Comparison of ENCODE assay signal across 10 mouse cellular contexts in the genomic region with DNA sequence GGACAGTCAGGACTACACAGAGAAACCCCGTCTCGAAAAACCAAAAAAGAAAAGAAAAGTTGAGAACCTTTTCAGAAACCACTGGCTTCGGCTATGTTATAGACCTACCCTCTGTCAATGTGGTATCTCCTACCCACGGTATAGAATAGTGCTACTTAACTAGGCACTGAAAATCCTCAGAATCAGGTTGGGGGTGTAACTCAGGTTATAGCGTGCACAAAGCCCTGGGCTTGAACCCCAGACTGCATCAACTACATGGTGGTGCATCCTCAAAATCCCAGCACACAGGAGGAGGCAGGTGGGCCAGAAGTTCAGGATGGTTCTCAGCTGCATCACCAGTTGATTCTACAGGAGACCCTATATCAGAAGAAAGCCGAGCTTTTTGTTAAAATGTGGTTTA. TPM values are rescaled to one million over a fixed set of nuclear protein-coding genes. Genes with fewer than 3 reads are reported as not detected.
DNase-seq lines count a peak whose midpoint lies in the region; ATAC-seq and TF ChIP-seq lines count a peak whose summit lies in the region.
"Had no signal": no experiment of that assay in that cellular context is flagged by ENCODE, and none has a peak within 500 bp of the region (broad histone marks: within the 10 kb centered on the region; RNA-seq: fewer than 3 reads in every experiment).

No protein-coding gene starts in this region.

- no peak for TF ChIP-seq CTCF in layer of hippocampus, adult 2 months (conservative IDR thresholded peaks at IDR 0.05)
- TF ChIP-seq CTCF in midbrain, postnatal 0 days (IDR thresholded peaks at IDR 0.05) = no peak

- DNase-seq in layer of hippocampus, adult 2 months (ENCODE audit: low spot score in 2 of 2) = no peak
- DNase-seq in layer of hippocampus, postnatal 10 days (ENCODE audit: low spot score in 2 of 2) = no peak
- DNase-seq in limb, embryonic 10.5 days (ENCODE audit: low spot score) = no peak
- no peak for DNase-seq in midbrain, postnatal 0 days (ENCODE audit: low spot score)
- no peak for DNase-seq in gastrocnemius, postnatal 36 days
- no peak for DNase-seq in layer of hippocampus, postnatal 25 days (ENCODE audit: extremely low spot score in 1 of 2, low spot score in 1 of 2)
- no peak for DNase-seq in ovary, postnatal 10 days (ENCODE audit: low spot score)

- peak overlapping the region; percentile 73 for H3K4me2 ChIP-seq in embryonic facial prominence, embryonic 15.5 days (replicated peaks)
- peak overlapping the region; percentile 87; the same call in 1 of the 2 replicates for H3K4me2 ChIP-seq in midbrain, postnatal 0 days (ENCODE audit: low read depth, low read length, poor library complexity, severe bottlenecking)

- 0 out of 2 replicates have a peak overlapping the region, but pooled peaks have one; percentile 95 for H3K27ac ChIP-seq in layer of hippocampus, adult 2 months
- peak overlapping the region; percentile 94 for H3K27ac ChIP-seq in embryonic facial prominence, embryonic 15.5 days (replicated peaks)
- peak overlapping the region; percentile 98; the same call in 1 of the 2 replicates for H3K27ac ChIP-seq in limb, embryonic 10.5 days
- H3K27ac ChIP-seq in midbrain, postnatal 0 days (ENCODE audit: low read depth, low read length) = no peak overlapping the region

- no peaks in the 10 kb centered on the region for H3K27me3 ChIP-seq in embryonic facial prominence, embryonic 15.5 days
- no peaks in the 10 kb centered on the region for H3K27me3 ChIP-seq in limb, embryonic 10.5 days (ENCODE audit: low read depth, poor library complexity, severe bottlenecking)
- H3K27me3 ChIP-seq in midbrain, postnatal 0 days (ENCODE audit: insufficient read depth, low read length) = no peaks in the 10 kb centered on the region

- H3K36me3 ChIP-seq in embryonic facial prominence, embryonic 15.5 days = no peaks in the 10 kb centered on the region
- H3K36me3 ChIP-seq in limb, embryonic 10.5 days = peaks cover 9% of the 10 kb centered on the region
- no peaks in the 10 kb centered on the region for H3K36me3 ChIP-seq in midbrain, postnatal 0 days (ENCODE audit: insufficient read depth, low read length)

- H3K4me1 ChIP-seq in embryonic facial prominence, embryonic 15.5 days = peaks cover 57% of the 10 kb centered on the region
- H3K4me1 ChIP-seq in limb, embryonic 10.5 days = peaks cover 60% of the 10 kb centered on the region
- H3K4me1 ChIP-seq in midbrain, postnatal 0 days (ENCODE audit: insufficient read depth, low read length) = peaks cover 15% of the 10 kb centered on the region

- no peaks in the 10 kb centered on the region for H3K9me3 ChIP-seq in embryonic facial prominence, embryonic 15.5 days (replicated peaks)
- no peaks in the 10 kb centered on the region for H3K9me3 ChIP-seq in limb, embryonic 10.5 days (replicated peaks)
- no peaks in the 10 kb centered on the region for H3K9me3 ChIP-seq in midbrain, postnatal 0 days (ENCODE audit: low read length)

- 87% methylated on average over 6 of the region's 6 CpGs for WGBS in embryonic facial prominence, embryonic 15.5 days
- 94% methylated on average over 6 of the region's 6 CpGs for WGBS in limb, embryonic 10.5 days
- over 99% methylated on average over 6 of the region's 6 CpGs for WGBS in midbrain, postnatal 0 days

- no peak overlapping the region for H3K4me3 ChIP-seq in layer of hippocampus, adult 2 months
- no peak overlapping the region for H3K4me3 ChIP-seq in embryonic facial prominence, embryonic 15.5 days (replicated peaks)
- H3K4me3 ChIP-seq in limb, embryonic 10.5 days = peak overlapping the region; percentile 89; the same call in 1 of the 2 replicates
- no peak overlapping the region for H3K4me3 ChIP-seq in midbrain, postnatal 0 days (ENCODE audit: low read depth, low read length)

- ATAC-seq in embryonic facial prominence, embryonic 15.5 days (ENCODE audit: insufficient number of reproducible peaks, low FRiP score, low TSS enrichment, low read depth) = no peak
- no peak for ATAC-seq in midbrain, postnatal 0 days (ENCODE audit: low FRiP score)

- H3K9ac ChIP-seq in embryonic facial prominence, embryonic 15.5 days = no peak overlapping the region
- no peak overlapping the region for H3K9ac ChIP-seq in midbrain, postnatal 0 days (replicated peaks; ENCODE audit: low read length, poor library complexity, severe bottlenecking)

- intact Hi-C loops in gastrocnemius, postnatal 36 days (cut with DNase I) = loop anchor here (2.0 kb wide), 1 partner anchor 17 kb away; a partner anchor contains a TSS

RNA-seq across cellular contexts. Expression of a gene that starts 1.0 kb away (rescaled TPM):
- total RNA-seq in layer of hippocampus, adult 2 months (2021) = 10 to 100 TPM; 32.8 to 34.4 TPM
- 10 to 100 TPM; 22.0 to 23.0 TPM for total RNA-seq in layer of hippocampus, postnatal 10 days (2021)
- polyA plus RNA-seq in embryonic facial prominence, embryonic 15.5 days (2015; fragmentation: Nextera tagmentation; extraction: Ambion mirVana) = 120 TPM in 2 replicates
- polyA plus RNA-seq in limb, embryonic 10.5 days (2016; fragmentation: Nextera tagmentation; extraction: Ambion mirVana) = 66.4 and 72.6 TPM in 2 replicates
- 11.7 and 27.5 TPM in 2 replicates for total RNA-seq in midbrain, postnatal 0 days (2014; rRNA removed)
- 6.8 and 7.6 TPM in 2 replicates for polyA plus RNA-seq in midbrain, postnatal 0 days (2015; fragmentation: Nextera tagmentation; extraction: Ambion mirVana)
- 10 to 100 TPM; 12.6 to 14.4 TPM for total RNA-seq in gastrocnemius, postnatal 36 days (2021)
- 10 to 100 TPM; 24.7 to 26.1 TPM for total RNA-seq in layer of hippocampus, postnatal 25 days (2021)

RNA-seq across cellular contexts. Expression of a gene that starts 2.7 kb away (rescaled TPM):
- under 1 TPM; 0.15 to 0.34 TPM for total RNA-seq in layer of hippocampus, adult 2 months (2021)
- under 1 TPM; 0.16 to 0.20 TPM for total RNA-seq in layer of hippocampus, postnatal 10 days (2021)
- 0.46 and 0.71 TPM in 2 replicates for polyA plus RNA-seq in embryonic facial prominence, embryonic 15.5 days (2015; fragmentation: Nextera tagmentation; extraction: Ambion mirVana)
- 0.18 and 0.36 TPM in 2 replicates for polyA plus RNA-seq in limb, embryonic 10.5 days (2016; fragmentation: Nextera tagmentation; extraction: Ambion mirVana)
- total RNA-seq in midbrain, postnatal 0 days (2014; rRNA removed) = 0.22 and 0.24 TPM in 2 replicates
- 0.10 and 0.20 TPM in 2 replicates for polyA plus RNA-seq in midbrain, postnatal 0 days (2015; fragmentation: Nextera tagmentation; extraction: Ambion mirVana)
- total RNA-seq in gastrocnemius, postnatal 36 days (2021) = under 1 TPM; 0.08 to 0.12 TPM
- under 1 TPM; 0.19 to 0.22 TPM for total RNA-seq in layer of hippocampus, postnatal 25 days (2021)

RNA-seq across cellular contexts. Expression of a gene that starts 17.9 kb away (rescaled TPM):
- total RNA-seq in layer of hippocampus, adult 2 months (2021) = 100 to 1,000 TPM; 160 to 176 TPM
- 100 to 1,000 TPM; 132 to 133 TPM for total RNA-seq in layer of hippocampus, postnatal 10 days (2021)
- polyA plus RNA-seq in embryonic facial prominence, embryonic 15.5 days (2015; fragmentation: Nextera tagmentation; extraction: Ambion mirVana) = 279 and 291 TPM in 2 replicates
- 415 and 441 TPM in 2 replicates for polyA plus RNA-seq in limb, embryonic 10.5 days (2016; fragmentation: Nextera tagmentation; extraction: Ambion mirVana)
- 76.1 and 88.4 TPM in 2 replicates for total RNA-seq in midbrain, postnatal 0 days (2014; rRNA removed)
- polyA plus RNA-seq in midbrain, postnatal 0 days (2015; fragmentation: Nextera tagmentation; extraction: Ambion mirVana) = 280 and 290 TPM in 2 replicates
- 100 to 1,000 TPM; 122 to 134 TPM for total RNA-seq in gastrocnemius, postnatal 36 days (2021)
- 100 to 1,000 TPM; 148 to 174 TPM for total RNA-seq in layer of hippocampus, postnatal 25 days (2021)

RNA-seq across cellular contexts. Expression of a gene that starts 17.9 kb away (rescaled TPM):
- total RNA-seq in layer of hippocampus, adult 2 months (2021) = 10 to 100 TPM; 33.5 to 36.1 TPM
- total RNA-seq in layer of hippocampus, postnatal 10 days (2021) = 10 to 100 TPM; 37.8 to 39.4 TPM
- polyA plus RNA-seq in embryonic facial prominence, embryonic 15.5 days (2015; fragmentation: Nextera tagmentation; extraction: Ambion mirVana) = 53.7 and 54.7 TPM in 2 replicates
- 85.6 and 91.1 TPM in 2 replicates for polyA plus RNA-seq in limb, embryonic 10.5 days (2016; fragmentation: Nextera tagmentation; extraction: Ambion mirVana)
- 34.5 and 46.9 TPM in 2 replicates for total RNA-seq in midbrain, postnatal 0 days (2014; rRNA removed)
- polyA plus RNA-seq in midbrain, postnatal 0 days (2015; fragmentation: Nextera tagmentation; extraction: Ambion mirVana) = 27.5 and 27.9 TPM in 2 replicates
- 10 to 100 TPM; 15.7 to 22.3 TPM for total RNA-seq in gastrocnemius, postnatal 36 days (2021)
- total RNA-seq in layer of hippocampus, postnatal 25 days (2021) = 10 to 100 TPM; 29.9 to 32.8 TPM

RNA-seq across cellular contexts. Expression of a gene that starts 27.9 kb away (rescaled TPM):
- not detected for total RNA-seq in layer of hippocampus, adult 2 months (2021)
- not detected for total RNA-seq in layer of hippocampus, postnatal 10 days (2021)
- polyA plus RNA-seq in embryonic facial prominence, embryonic 15.5 days (2015; fragmentation: Nextera tagmentation; extraction: Ambion mirVana) = not detected in 2 replicates
- polyA plus RNA-seq in limb, embryonic 10.5 days (2016; fragmentation: Nextera tagmentation; extraction: Ambion mirVana) = not detected in 2 replicates
- 1.3 TPM in 1 of 2 replicates, not detected in the other for total RNA-seq in midbrain, postnatal 0 days (2014; rRNA removed)
- polyA plus RNA-seq in midbrain, postnatal 0 days (2015; fragmentation: Nextera tagmentation; extraction: Ambion mirVana) = not detected in 2 replicates
- not detected for total RNA-seq in gastrocnemius, postnatal 36 days (2021)
- not detected for total RNA-seq in layer of hippocampus, postnatal 25 days (2021)
- total RNA-seq: granulocyte monocyte progenitor cell, adult 5-6 weeks; megakaryocyte-erythroid progenitor cell, adult 5-6 weeks had no signal
